Mouse (Mus musculus): ENCODE data around the gene 2210418O10Rik. TPM values are rescaled to one million over a fixed set of nuclear protein-coding genes. Genes with fewer than 3 reads are reported as not detected.
"Not testable (repeated sequence)": the region's sequence is repeated elsewhere in the genome, so short reads cannot be mapped to it uniquely, and the experiment has no call there.

2210418O10Rik gene
- polyA plus RNA-seq (2016; fragmentation: Nextera tagmentation; extraction: Ambion mirVana) = 6.0 and 7.0 TPM in 2 replicates

DNA sequence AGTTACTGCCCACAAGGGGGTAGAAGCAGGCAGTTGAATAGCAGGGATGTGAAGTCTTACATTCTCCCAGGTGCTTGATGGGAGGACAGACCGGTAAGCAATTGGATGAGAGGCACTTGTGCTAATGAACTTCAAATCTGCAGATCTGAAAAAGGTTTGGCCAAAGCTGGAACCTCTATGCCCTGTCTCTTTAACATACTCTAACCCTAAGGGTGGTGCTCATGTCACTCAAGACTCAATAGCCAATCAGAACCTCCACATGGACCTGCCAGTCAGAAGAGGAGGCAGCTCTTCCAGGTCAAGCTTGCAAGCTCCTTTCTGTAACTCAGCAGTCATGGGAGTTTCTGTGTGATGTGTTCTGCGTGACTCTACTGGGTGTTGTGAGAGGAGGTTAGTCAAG is at the start of gene 2210418O10Rik:
2210418O10Rik (plus strand) TSS at position 301 of the 400 bp plus-strand sequence.
- not testable (repeated sequence) for H3K9me3 ChIP-seq

DNA sequence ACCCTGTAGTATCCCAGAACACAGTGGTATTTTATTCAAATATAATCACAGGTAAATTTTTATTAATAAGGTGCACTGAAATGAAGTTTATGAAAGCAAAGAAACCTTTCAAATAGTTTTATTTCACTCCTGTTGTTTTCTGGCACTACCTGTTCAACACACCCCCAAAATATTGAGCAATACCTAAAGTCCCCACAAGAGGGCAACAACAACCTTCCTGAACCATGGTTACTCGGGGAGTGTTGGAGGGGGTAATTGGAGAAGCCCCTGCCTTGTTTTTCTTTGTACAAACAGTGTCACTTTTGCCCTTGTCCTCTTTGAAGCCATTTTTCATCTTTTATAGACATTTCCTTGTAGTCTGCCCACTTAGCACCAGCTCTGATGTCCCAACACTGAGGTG is 22.1 kb downstream of the 2210418O10Rik start:
- not testable (repeated sequence) for H3K4me3 ChIP-seq (replicated peaks); ATAC-seq (ENCODE audit: low FRiP score)
- no CpG with 5 or more reads among the region's 1 CpGs for WGBS

More for the DNA sequence above, at the start of gene 2210418O10Rik:
- not testable (repeated sequence) for ATAC-seq (ENCODE audit: low FRiP score); H3K4me1 ChIP-seq; H3K27ac ChIP-seq; H3K4me2 ChIP-seq; H3K27me3 ChIP-seq; H3K4me3 ChIP-seq (replicated peaks); H3K9ac ChIP-seq; H3K36me3 ChIP-seq (replicated peaks)
- no CpG with 5 or more reads among the region's 2 CpGs for WGBS

More for the DNA sequence above, 22.1 kb downstream of the 2210418O10Rik start:
- H3K9ac ChIP-seq; H3K27me3 ChIP-seq; H3K36me3 ChIP-seq (replicated peaks); H3K4me1 ChIP-seq; H3K27ac ChIP-seq; H3K4me2 ChIP-seq; H3K9me3 ChIP-seq: not testable (repeated sequence)

Other genes with a start within 250 kb of the 2210418O10Rik start
- gene Gm2004, start 76.7 kb upstream of the 2210418O10Rik start, polyA plus RNA-seq (2016; fragmentation: Nextera tagmentation; extraction: Ambion mirVana) = 0.82 and 1.5 TPM in 2 replicates
- gene Gm11009, start 92.9 kb downstream of the 2210418O10Rik start, polyA plus RNA-seq (2016; fragmentation: Nextera tagmentation; extraction: Ambion mirVana) = not detected in 2 replicates
- gene Gm14435, start 197.0 kb downstream of the 2210418O10Rik start, polyA plus RNA-seq (2016; fragmentation: Nextera tagmentation; extraction: Ambion mirVana) = 10.6 and 13.6 TPM in 2 replicates

All from forebrain, embryonic 12.5 days (tissue).